Mouse (Mus musculus) frontal cortex, postnatal 36 days (tissue): ENCODE measurements around the gene Arpc1b.
"Not testable (repeated sequence)": the region's sequence is repeated elsewhere in the genome, so short reads cannot be mapped to it uniquely, and the experiment has no call there.

Experiments
- DNase-seq, 2 experiments: peaks; one replicate each; pipeline ENCODE4 v3.0.0; 2022; ENCODE audit warnings: low spot score in 2 of 2

Arpc1b gene

DNA sequence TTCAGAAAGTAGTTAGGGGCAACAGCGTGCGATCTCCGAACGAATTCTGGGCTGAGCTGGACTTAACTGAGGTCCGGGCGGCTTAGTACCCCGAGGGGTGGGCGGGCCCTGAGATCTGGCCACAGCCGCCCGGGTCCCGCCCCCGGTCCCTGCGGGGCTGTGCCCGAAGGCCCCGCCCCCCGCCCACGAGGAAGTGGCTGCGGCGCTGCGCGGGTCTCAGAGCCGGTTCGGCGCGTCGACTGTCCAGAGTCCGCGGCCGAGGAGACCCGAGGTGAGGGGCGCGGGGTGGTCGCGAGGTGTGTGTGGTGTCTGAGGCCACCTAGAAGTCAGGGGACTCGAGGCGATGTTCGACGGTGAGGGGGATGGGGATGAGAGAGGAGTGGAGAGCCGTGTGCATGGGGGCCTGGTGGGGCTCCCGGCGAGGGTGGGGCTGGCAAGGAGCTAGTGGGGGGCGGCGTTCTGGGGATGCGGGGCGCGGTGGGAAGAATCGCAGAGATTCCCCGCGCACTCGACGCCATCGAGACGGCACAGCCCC is at the start of gene Arpc1b:
Gene Arpc1b (plus strand): TSS at position 145 of the 535 bp plus-strand sequence.
- DNase-seq = no peak

DNA sequence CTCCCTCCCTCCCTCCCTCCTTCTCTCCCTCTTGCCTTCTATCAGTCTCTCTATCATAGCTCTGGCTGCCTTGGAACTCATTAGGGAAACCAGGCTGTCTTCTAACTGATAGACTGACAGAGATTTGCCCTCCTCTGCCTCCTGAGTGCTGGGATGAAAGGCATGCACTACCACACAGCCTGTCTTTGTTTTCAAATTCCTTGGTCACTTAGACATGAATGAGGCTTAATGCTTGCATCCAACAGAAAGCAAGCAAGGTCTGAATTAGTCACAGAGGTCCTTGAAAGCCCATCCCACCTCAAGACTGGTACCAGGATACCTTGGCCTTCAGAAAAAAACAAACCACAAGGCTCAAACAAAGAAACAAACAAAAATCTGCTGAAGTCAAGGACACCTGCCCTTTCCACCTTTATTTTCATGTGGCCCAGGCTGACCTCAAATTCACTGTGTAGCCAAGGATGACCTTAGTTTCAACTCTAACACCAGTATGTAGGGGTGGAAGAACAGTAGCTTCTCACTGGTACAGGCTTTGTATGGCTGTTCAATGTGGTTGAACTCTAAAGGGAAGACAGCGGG is 49.2 kb upstream of the Arpc1b start:
- DNase-seq = no peak

DNA sequence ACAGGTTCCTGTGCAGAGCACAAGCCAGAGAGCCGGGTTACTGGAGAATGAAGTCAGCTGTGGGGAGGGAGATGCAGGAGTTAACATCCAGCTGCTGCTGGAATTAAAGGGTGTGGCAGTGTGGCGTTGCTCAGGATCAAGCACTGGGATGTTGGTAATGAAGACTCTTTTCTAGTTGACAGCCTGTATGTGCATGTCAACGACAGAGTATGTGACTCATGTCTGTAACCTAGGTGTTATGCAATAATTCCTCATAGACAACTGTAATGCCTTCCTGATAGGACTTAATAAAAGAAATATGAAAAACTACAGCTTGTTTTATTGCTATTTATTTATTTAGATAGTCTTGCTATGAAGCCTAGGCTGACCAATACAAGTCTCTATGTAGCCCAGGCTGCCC is 45.2 kb upstream of the Arpc1b start:
- DNase-seq = no peak

DNA sequence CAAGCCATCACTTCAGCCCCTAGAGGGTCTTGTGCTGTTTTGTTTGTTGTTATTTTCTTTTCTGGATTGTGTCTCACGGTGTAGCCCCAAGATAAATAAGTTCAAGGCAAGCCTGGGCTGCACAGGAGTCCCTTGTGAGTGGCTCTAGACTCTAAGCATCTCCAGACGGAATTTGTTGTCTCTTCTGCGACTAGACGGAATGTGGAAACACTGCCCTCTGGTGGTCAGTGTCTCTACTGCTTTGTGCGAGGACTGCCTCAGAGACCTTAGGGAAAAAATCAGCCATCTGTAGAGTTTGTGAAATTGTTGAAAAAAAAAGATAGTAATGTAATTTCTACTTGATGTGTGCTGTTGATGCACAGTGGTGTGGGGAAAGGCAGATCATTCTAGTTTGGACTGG is 44.3 kb upstream of the Arpc1b start:
- DNase-seq = peak; percentile 72 to 82

DNA sequence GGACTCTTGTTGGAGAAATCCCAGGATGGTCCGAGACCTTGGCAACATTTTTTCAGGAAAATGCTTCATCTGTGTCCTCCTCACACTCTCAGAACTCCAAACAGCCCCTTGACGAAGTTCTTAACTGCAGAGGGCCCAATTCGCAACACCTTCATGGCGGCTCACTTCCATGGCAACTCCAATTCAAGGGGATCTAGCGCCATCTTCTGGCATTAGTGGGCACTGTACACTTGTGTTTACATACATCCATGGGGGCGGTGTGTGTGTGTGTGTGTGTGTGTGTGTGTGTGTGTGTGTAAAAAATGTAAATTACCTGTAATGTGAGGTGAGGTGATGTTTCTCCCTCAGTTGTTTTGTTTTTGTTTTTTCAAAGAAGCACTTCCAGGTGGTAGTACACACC is 42.7 kb upstream of the Arpc1b start:
- DNase-seq = no peak

DNA sequence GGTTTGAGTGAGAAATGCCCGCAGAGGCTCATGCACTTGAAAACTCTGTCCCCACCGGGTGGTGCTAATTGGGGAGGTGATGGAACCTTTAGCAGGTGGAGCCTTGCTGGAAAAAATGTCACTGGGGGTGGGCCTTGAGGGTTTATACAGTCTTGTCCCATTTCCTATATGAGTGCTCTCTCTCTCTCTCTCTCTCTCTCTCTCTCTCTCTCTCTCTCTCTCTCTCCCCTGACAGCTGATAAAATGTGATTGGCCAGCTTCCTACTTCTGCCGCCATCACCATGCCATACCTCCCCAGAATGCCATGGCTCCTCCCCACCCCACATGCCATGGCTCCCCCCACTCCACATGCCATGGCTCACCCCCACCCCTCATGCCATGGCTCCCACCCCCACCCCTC is 38.9 kb upstream of the Arpc1b start:
- no peak for DNase-seq

DNA sequence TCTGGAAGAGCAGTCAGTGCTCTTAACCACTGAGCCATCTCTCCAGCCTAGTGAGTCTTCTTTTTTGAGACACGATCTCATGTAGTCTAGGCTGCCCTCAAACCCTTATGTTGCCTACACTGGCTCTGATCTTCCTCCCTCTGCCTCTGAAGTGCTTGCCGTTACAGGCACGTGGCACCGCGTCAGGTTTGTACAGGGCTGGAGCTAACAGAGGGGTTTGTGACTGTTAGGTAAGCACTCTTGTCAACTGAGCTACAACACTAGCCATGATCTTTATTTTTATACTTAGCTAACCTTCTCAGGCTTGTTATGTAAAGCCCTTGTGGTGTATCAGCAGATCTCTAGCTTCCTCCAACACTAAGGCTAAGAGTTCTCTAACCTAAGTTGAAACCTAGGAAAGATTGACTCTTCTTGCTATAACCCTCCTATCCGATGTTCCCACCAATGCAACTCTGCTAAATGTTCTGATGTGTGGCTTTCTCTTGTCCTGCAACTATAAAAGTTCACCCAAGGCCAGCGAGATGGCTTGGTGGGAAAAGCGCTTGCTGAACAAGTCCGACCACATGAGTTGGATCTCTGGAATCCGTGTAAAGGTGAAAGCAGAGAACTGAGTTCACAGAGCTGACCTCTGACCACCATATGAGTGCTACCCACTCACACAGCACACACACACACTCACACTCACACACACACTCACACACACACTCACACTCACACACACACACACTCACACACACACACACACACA is 32.0 kb upstream of the Arpc1b start:
- DNase-seq = no peak

DNA sequence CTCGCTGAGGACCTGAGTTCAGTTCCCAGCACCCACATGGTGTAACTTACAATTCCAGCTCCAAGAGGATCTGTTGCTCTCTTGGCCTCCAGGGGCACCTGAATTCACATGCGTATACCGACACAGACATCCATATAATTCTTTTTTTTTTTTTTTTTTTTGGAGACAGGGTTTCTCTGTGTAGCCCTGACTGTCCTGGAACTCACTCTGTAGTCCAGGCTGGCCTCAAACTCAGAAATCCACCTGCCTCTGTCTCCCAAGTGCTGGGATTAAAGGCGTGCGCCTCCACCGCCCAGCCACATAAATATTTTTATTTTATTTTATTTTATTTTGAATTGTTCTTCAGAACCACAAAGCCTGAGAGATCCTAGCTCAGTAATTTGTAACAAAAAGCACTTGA is 30.8 kb upstream of the Arpc1b start:
- not testable (repeated sequence) for DNase-seq

DNA sequence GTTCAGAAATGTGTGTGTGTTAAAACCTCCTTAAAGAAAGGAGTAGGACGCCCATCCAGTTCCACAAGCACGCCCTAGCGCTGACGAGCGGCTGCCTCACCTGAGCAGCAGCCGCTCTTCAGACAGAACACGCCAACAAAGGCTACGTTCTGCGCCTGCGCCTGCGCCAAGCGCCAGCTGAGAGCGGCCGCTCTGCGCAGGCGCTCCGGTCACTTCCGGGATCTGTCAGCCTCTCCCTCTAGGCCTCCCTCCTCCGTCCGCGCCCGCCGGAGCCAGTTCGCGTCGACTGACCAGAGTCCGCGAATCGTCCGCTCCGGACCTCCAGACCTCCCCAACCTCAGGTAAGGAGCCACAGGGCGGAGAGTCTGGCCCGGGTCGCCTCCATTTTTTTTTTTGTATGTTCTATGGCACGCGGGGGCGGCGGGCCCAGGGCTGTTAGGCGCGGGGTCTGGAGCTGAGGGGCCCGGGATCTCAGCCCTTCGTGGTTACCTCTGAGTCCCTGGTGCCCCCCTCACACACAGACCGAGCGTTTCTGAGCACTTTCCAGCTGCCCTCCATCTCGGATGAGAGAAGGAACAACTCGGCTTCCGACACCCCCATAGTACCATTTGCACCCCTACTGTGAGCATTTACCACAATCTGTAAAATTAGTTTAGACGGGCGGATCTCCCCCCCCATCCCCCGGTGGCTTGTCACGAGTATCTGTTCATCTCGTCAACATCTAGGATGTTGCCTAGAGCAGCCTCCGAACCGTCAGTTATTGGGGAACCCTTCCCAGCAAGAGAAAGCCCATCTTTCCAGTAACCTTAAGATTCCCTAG is 30.2 kb upstream of the Arpc1b start, which contains the start of the genes Arpc1a and Kpna7:
Gene Arpc1a (plus strand): TSS at position 199 of the 820 bp plus-strand sequence.
Gene Kpna7 (minus strand): TSS at position 399 of the 820 bp plus-strand sequence.
- DNase-seq = peak; percentile 85 to 89

DNA sequence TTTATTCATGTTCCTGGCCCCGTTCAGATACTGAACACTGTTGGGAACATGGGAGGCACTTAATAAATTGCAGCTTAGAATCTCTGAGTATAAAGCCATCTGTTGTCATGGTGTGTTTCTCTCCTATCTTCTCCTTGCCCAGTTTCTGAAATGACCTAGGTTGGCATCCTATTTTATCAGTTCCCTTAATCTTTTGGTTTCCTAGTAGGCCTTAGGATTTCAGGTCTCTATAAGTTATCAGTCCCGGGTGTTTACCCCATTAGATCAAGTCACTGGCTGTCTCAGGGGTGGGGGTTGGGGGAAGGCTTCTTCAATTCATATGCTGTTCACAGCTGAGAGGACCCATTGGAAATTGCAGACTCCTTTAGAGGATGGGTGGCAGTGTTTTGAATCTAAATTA is 29.2 kb upstream of the Arpc1b start:
- DNase-seq = no peak

DNA sequence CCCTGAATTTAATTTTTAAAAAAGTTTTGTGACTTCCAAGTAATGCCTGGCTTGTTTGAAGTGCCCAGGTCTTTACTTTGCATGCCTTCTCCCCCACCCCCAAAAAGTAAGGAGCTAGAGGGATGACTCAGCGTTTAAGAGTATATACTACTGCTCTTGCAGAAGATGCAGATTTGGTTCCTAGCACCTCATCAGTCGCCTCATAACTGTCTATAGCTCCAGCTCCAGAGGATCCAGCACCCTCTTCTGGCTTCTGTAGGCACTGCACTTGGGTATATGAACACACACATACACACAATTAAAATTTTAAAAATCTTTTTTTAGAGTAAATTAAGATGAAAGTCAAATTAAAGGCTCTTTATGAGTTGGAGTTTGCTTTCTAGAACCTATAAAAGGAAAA is 25.8 kb upstream of the Arpc1b start:
- DNase-seq = no peak

DNA sequence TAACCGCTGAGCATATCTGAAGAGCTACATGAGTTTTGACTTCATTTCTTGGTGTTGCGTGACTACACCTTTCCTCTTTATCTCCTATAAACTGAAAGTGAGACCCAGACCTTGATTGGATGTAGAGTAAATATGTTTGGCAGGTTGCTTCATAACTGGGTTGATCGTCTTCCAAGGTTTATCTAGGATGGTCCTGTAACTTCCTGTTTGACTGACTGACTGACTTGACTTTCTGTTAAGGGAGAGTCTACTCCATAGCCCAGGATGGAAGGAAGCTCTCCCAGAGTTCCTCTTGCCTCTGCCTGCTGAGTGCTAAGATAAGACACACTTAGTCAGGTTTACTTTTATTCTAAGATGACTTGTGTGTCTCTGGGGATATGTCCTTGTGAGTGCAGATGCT is 24.1 kb upstream of the Arpc1b start:
- no peak for DNase-seq

DNA sequence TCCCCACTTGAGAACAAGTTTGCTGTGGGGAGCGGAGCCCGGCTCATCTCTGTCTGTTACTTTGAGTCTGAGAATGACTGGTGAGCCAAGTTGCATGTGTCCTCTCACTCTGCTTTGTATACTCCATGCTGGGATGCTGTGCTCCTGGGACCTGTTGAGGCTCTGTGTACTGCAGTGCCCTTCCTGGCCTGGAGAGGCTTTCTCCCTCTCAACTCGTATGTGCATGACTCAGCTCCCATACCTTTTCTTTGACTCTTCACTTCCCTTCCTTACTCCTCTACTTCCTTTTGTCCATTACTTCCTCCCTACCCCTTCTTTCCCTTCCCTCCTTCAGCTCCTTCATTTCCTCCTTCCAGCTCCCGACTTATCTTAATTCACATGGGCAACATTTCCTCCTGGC is 17.8 kb upstream of the Arpc1b start:
- DNase-seq = no peak

DNA sequence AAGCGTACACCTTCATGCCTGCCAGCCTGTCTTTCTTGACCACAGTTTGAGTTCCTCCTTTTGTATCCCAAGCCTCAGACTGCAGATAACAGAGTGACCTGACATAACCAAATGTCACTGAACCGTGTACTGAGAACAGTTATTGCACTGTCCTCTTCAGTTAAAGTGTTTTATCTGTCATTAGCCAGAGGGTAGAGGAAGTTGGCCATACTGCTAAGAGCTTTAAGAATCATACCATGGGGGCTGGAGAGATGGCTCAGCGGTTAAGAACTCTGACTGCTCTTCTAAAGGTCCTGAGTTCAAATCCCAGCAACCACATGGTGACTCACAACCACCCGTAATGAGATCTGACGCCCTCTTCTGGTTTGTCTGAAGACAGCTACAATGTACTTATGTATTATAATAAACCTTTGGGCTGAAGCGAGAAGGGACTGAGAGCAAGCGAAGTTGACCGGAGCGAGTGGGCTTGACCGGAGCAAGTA is 15.6 kb upstream of the Arpc1b start:
- DNase-seq = no peak

DNA sequence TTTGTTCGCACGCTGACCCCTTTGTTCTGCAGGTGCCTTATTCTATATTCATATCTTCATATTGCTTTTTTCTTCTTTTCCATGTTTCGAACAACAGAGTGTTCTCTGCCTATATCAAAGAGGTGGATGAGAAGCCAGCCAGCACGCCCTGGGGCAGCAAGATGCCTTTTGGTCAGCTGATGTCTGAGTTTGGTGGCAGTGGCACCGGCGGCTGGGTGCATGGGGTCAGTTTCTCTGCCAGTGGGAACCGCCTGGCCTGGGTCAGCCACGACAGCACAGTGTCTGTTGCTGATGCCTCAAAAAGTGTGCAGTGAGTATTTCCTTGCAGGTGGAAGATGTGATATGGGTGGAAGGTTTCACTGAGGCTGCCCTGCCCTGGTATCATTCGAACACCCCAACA is 13.1 kb upstream of the Arpc1b start:
- DNase-seq = no peak

DNA sequence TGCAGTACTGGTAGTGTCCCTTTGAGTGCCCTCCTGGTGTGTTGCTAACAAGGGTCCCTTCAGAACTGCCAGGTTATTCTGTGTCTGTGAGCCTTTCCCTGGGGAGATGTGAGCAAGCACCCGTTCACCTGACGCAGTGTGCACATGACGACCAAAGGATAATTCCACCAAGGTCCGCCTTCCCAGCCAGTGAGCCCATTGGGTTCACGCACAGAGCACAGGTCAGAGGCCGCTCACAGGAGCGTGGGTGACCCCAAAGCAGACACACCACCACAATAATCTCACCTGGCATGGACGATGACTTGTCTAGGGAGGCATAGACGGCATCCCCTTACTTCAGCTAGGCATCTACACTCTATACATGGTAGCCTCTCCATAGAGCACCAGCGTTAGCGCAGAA is 12.6 kb upstream of the Arpc1b start:
- not testable (repeated sequence) for DNase-seq

DNA sequence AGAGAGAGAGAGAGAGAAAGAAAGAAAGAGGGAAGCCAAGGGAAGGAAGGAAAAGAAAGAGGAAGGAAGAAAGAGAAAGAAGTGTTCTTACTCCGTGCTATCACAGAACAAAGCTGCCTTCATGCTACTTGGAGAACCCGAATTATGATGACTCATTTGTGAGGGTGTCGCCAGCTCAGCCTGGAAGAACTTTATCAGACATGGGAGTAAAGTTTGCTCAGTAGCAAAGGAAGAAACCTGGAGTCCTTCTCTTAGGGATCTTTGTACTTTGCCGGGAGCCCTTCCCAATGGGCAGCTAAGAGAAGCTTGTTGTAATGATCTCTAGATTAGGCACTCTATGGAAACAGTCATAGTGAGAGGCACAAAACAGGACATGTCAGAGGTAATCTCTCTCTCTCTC is 11.3 kb upstream of the Arpc1b start:
- no peak for DNase-seq

DNA sequence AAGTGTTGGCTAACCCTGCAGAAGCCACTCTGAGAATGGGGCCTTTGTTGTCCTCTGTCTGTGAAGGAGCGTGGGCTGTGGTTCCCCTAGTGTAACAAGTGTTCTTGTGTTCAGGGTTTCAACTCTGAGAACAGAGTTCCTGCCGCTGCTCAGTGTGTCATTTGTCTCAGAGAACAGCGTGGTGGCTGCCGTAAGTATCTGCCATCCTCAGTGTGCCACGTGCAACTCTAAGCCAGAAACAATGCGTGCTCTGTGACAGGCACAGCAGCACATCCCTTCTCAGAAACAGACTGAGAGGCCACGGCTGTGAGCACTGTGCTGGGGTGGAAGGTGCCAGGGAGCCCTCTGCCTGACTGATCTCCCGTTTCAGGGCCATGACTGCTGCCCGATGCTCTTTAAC is 9.7 kb upstream of the Arpc1b start:
- DNase-seq = no peak

DNA sequence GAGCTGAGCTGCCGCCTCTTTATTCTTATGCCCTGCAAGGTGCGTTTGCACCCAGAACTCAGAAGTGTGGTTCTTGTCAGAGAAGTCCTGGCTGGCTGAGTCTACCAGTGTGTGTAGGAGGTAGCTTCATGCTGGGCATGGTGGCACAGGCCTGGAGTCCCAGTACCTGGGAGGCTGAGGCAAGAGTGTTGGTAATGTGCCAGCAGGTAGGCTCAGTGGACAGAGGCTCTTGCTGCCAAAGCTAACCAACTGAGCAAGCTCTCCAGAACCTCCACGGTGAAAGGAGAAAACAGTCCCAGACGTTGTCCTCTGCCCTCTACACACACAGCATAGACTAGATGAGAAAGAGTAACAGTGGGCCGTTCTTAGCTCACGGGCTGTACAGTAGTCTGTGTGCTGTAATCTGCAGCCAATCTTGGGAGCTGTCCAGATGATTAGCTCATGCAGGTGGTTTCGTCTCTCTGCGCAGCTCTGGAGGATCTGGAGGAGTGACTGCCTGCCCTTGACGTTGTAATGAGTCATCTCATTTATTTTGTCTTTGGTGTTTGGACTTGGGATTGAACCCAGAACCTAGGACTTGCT is 8.2 kb upstream of the Arpc1b start:
- DNase-seq = no peak

DNA sequence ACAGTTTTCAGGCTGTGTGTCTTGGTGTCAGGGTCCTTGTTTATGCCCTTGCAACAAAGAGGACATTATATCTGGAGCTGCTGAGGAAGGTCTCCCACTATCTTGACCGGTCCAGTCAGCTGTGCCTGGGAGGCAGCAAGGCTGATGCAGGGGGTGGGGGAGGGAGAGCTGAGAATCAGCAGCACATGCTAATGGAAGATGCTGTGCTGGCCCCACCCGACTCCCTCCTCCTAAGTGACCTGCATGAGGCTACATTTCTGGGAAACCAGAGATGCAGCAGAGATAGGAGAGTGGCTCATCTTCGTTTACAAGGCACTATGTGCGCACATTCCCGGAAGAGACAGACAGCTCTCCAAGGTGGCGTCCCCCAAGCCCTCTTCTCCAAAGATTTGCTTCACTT is 3.6 kb upstream of the Arpc1b start:
- no peak for DNase-seq

DNA sequence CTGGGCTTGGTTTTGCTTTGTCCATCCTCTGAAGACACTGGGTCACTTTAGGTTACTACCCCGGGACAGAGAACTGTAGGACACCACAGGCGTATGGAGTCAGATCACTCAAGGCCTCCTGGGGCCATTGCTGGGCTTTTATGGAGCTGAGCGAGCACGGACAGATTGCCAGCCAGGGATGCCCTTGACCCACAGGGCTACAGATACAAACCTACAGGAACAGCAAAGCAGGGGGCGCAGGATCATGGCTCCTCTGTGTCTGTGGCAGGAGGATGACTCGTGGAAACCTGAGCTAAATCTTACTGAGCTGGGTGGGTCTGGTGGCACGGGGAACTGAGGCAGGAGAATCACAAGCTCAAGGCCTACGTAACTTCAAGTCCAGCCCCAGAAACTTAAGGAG is 1.4 kb upstream of the Arpc1b start:
- DNase-seq = no peak

DNA sequence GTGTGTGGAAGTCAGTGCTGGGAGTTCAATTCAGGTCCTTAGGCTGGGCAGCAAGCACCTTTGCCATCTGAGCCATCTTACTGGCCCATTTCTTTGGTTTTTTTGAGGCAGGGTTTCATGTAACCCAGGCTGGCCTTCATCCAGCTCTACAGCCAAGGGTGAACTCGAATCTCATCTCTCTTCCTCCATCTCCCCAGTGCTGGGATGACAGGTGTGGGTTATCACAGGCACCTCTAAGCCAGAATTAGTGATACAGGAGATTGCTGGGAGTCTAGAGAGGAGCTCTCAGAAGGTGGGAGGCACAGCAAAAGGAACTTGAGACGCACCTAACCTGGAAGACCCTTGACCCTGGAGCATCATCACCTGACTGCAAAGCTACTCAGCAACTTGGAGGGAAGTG is 599 bp upstream of the Arpc1b start:
- no peak for DNase-seq
